Mouse (Mus musculus) heart, embryonic 16.5 days (tissue): ENCODE results near the gene Rarb. TPM values are rescaled to one million over a fixed set of nuclear protein-coding genes. Genes with fewer than 3 reads are reported as not detected.

Source experiments
- ATAC-seq: fragments of 200-750 bp; cut with Nextera tagmentation; replicated peaks from 2 replicates; pipeline ENCODE4 v1.8.0; 2017; ENCODE audit warnings: moderate number of reproducible peaks; ENCODE audit not compliant: insufficient read depth, low FRiP score; ENCODE audit errors: extremely low read depth
- H3K27ac ChIP-seq: fragments of 300-500 bp; sonication (generic); 2 replicates; pipeline ENCODE4 v1.5.1; 2014; ENCODE audit warnings: mild to moderate bottlenecking, low read length, control low read depth, moderate library complexity
- H3K27me3 ChIP-seq: fragments of 300-500 bp; sonication (generic); 2 replicates; pipeline ENCODE4 v1.6.1; 2014; ENCODE audit warnings: low read length, mixed read lengths; ENCODE audit not compliant: control insufficient read depth, insufficient read depth
- H3K36me3 ChIP-seq: fragments of 300-500 bp; sonication (generic); 2 replicates; pipeline ENCODE4 v1.6.1; 2014; ENCODE audit not compliant: control insufficient read depth, insufficient read depth
- H3K4me1 ChIP-seq: fragments of 300-500 bp; sonication (generic); 2 replicates; pipeline ENCODE4 v1.6.1; 2014; ENCODE audit warnings: low read length, mixed read lengths; ENCODE audit not compliant: control insufficient read depth, insufficient read depth
- H3K4me2 ChIP-seq: fragments of 300-500 bp; sonication (generic); 2 replicates; pipeline ENCODE4 v1.6.1; 2014; ENCODE audit warnings: low read depth, mild to moderate bottlenecking, control low read depth, low read length
- H3K4me3 ChIP-seq: fragments of 300-500 bp; sonication (generic); 2 replicates; pipeline ENCODE4 v1.5.1; 2014; ENCODE audit warnings: mild to moderate bottlenecking, control low read depth, low read length
- H3K9ac ChIP-seq: fragments of 300-500 bp; sonication (generic); 2 replicates; pipeline ENCODE4 v1.6.1; 2014; ENCODE audit warnings: low read length, control low read depth
- H3K9me3 ChIP-seq: fragments of 300-500 bp; sonication (generic); replicated peaks from 2 replicates; pipeline ENCODE4 v1.6.1; 2016; ENCODE audit warnings: low read length; ENCODE audit not compliant: control insufficient read depth
- WGBS: fragments of 180-500 bp; shearing (Covaris S2); extraction: QIAGEN DNeasy Blood & Tissue Kit; methylation state at CpG from one replicate; pipeline ENCODE4 v1.1.7; 2014; 5-methylcytosine and 5-hydroxymethylcytosine counted together
- polyA plus RNA-seq: library from polyadenylated mRNA; unstranded; fragments of >200 nt; fragmentation: Nextera tagmentation; extraction: Ambion mirVana; gene quantifications from 2 replicates; pipeline ENCODE4 v1.2.1, GENCODE M21; 2015

The Rarb gene
- polyA plus RNA-seq, 1 experiment from 2014 or later = 11.8 TPM

DNA sequence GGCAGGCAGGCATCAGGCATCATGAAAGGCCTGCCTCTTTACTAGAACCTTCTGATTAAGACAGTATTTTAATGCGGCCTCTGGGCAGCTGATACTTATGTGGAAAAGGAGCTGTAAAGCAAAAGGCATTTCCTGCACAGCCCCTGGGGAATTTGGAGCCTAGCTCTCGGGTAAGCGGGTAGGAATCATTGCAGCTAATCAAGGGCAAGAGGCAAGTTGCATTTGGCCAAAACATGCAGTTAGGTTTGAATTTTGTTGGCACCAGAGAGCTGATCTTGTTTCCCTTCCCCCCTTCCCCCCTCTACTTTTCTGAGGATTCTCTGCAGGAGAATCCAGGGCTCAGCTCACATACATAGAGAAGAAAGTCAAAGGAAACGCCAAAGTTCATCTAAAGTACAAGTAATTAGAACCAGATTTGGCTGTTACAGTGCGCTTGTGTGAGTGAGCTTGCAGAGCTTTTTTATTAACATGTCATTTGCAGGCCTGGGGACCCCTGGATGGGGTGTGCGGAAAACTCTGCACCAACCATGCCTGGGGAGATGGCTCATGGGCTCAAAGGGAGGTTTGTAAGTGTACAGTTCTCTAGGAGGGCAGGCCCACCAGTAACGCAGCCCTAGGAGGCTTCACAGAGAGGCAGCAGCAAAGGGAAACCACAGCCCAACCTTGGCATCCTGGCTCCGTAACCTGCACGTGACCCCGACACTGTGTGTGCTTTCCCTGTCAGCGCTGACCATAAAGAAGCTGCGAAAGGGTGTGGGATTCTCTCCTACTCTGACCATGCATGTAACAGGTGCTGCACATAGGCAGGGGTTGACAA lies 264.1 kb downstream of the Rarb start:
- 25% methylated on average over 12 of the region's 12 CpGs for WGBS
- ATAC-seq = peak; percentile 61
- Histone ChIP-seq H3K36me3 (no peaks in the 10 kb centered on the region), H3K4me1 (peaks cover 60% of the 10 kb centered on the region), H3K9ac (peak overlapping the region; percentile 47; the same call in 1 of the 2 replicates), H3K9me3 (no peaks in the 10 kb centered on the region), H3K27ac (peak overlapping the region; percentile 85), H3K4me3 (no peak overlapping the region), H3K27me3 (no peaks in the 10 kb centered on the region), H3K4me2 (peak overlapping the region; percentile 23)

DNA sequence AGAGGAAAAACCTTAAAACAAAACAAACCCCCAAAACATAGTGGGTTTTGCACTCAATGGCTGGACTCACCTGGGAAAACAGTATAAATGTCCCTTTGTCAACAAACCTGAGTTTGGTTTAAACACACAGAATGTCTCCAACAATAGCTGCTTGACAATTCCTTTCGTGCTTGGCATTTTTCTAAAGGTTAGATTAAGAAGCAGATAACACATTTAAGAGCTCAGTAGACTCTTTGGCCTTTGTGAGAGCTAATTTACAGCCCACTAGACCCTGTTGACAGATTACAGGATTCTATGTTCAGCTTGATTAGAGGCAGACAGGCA lies 264.7 kb downstream of the Rarb start:
- Histone ChIP-seq H3K36me3 (no peaks in the 10 kb centered on the region), H3K4me1 (peaks cover 55% of the 10 kb centered on the region), H3K9me3 (no peaks in the 10 kb centered on the region), H3K27me3 (no peaks in the 10 kb centered on the region), H3K4me3 (no peak overlapping the region), H3K9ac (0 out of 2 replicates have a peak overlapping the region, but pooled peaks have one; percentile 16), H3K4me2 (peak overlapping the region; percentile 23), H3K27ac (peak overlapping the region; percentile 85)
- ATAC-seq = no peak
- WGBS = 25% methylated on average over 1 of the region's 1 CpGs

DNA sequence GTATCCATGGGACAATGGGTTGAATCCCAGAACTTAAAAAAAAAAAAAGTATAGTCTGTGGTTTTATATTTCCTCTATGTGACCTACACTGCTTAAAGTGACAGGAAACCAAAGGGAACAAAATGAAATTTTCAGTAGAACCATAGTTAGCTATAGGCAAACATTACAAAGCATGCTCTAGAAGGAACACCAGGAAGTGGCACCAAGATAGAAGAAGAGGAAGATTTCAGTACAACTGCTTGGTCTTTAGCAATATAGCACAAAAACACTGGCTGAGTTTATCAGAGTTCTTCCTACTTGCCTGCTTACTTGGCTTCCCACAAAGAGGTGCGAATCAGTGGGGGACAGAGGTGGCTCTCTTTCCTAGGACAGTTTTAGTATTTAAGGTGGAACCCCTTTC lies 266.7 kb downstream of the Rarb start:
- peaks cover 48% of the 10 kb centered on the region for H3K4me1 ChIP-seq
- WGBS = 50% methylated on average over 1 of the region's 1 CpGs
- no peak overlapping the region for H3K4me2 ChIP-seq

DNA sequence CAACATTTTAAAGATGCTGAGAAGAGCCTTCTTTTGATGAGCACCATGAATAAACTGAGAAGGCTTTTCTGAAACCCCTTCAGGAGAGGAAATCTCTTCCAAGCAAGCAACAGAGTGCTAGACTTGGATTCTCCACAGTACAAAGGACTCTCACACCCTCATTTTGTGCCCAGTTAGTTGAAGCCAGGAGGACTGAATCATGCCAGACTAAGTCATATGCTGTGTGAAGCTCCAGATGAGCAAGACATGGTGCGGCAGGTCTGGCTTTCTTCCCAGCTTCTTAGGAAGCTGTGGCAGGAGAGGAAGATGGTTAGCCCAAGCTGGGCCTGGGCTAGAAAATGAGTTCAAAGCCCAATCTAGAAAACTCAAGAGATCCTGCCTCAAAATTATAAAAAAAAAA lies 267.1 kb downstream of the Rarb start:
- Histone ChIP-seq H3K4me3 (no peak overlapping the region), H3K4me1 (peaks cover 50% of the 10 kb centered on the region), H3K4me2 (no peak overlapping the region), H3K9ac (no peak overlapping the region), H3K27ac (no peak overlapping the region), H3K27me3 (no peaks in the 10 kb centered on the region), H3K9me3 (no peaks in the 10 kb centered on the region), H3K36me3 (no peaks in the 10 kb centered on the region)
- no peak for ATAC-seq
- 94% methylated on average over 1 of the region's 1 CpGs for WGBS

More for the DNA sequence above, 266.7 kb downstream of the Rarb start:
- H3K27me3 ChIP-seq = no peaks in the 10 kb centered on the region
- H3K36me3 ChIP-seq = no peaks in the 10 kb centered on the region
- H3K9ac ChIP-seq = no peak overlapping the region
- no peak overlapping the region for H3K4me3 ChIP-seq
- ATAC-seq = no peak
- H3K9me3 ChIP-seq = no peaks in the 10 kb centered on the region
- H3K27ac ChIP-seq = no peak overlapping the region

DNA sequence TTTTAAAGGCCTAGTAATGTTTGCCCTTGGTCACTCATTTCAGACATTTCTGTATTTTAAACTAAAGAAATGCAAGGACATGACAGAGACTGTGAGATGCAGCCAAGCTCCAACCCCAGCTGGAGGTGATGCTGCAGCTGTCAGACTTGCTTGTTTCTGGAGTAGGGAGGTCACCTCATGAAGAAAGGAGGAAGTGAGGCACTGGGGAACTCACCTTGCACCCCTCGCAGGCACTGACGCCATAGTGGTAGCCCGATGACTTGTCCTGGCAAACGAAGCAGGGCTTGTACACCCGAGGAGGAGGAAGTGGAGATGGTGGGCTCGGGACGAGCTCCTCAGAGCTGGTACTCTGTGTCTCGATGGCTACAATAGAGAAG lies 270.8 kb downstream of the Rarb start:
- Histone ChIP-seq H3K4me2 (no peak overlapping the region), H3K27ac (peak overlapping the region; percentile 79), H3K4me3 (no peak overlapping the region), H3K9me3 (no peaks in the 10 kb centered on the region), H3K9ac (no peak overlapping the region), H3K4me1 (peaks cover 33% of the 10 kb centered on the region), H3K36me3 (no peaks in the 10 kb centered on the region), H3K27me3 (no peaks in the 10 kb centered on the region)
- WGBS = 77% methylated on average over 8 of the region's 8 CpGs
- no peak for ATAC-seq

DNA sequence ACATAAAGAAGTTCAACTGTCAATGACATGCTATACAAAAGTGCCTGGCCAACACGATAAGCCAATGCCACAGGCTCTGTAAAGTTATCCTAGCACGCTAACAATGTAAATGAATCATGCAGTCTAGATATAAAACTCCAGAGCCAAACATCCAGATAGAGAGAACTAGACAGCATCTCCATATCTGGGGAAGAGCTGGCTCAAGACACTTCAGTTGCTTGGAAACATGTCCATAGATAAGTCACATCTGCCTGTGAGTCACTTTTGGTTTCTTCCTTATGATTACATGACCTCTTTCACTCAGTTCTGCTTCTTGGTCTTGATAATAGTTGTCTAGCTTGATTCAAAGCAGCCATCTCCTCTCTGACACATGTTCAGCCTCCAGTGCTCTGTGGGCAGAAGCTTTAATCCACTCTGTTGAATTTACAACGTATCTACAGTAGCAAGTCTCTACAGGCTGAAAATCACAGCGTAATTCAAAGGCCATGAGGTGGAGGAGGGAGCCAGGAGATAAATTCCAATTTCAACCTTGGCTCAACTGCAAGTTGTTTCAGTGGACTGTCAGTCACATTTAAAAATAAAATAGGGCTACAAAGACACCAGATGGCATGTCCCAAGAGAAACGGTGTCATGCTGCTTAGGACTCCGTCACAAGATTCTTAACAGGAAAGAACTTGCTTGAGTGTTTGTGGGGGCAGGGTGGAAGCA lies 271.3 kb downstream of the Rarb start:
- WGBS = 47% methylated on average over 6 of the region's 6 CpGs
- H3K4me2 ChIP-seq = no peak overlapping the region
- peaks cover 28% of the 10 kb centered on the region for H3K4me1 ChIP-seq
- peak overlapping the region; percentile 79 for H3K27ac ChIP-seq
- H3K9me3 ChIP-seq = no peaks in the 10 kb centered on the region
- H3K4me3 ChIP-seq = no peak overlapping the region
- no peaks in the 10 kb centered on the region for H3K27me3 ChIP-seq
- ATAC-seq = 0 out of 2 replicates have a peak, but pooled peaks have one; percentile 7
- H3K9ac ChIP-seq = no peak overlapping the region
- H3K36me3 ChIP-seq = no peaks in the 10 kb centered on the region

DNA sequence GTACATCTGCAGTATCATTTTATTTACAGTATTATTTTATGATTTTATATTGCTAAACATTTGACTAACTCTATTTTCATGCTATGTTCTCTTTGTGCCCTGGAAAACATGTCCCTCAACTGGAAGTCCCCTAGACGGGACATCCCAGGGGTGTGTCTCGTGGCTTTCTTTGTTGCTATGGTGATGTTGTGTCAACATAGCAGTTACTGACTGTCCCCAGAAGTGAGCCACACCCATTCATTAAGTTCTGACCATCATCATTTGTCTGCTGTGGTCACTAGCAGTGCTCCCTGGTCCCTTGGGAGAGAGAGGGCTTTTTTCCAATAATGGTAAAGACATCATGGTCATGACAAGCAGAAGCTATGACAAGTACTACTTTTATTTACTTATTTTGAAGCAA lies 274.0 kb downstream of the Rarb start:
- H3K4me3 ChIP-seq = no peak overlapping the region
- no peaks in the 10 kb centered on the region for H3K9me3 ChIP-seq
- no peak for ATAC-seq
- no peak overlapping the region for H3K9ac ChIP-seq
- H3K27me3 ChIP-seq = no peaks in the 10 kb centered on the region
- H3K4me2 ChIP-seq = no peak overlapping the region
- H3K4me1 ChIP-seq = peaks cover 27% of the 10 kb centered on the region
- 73% methylated on average over 2 of the region's 2 CpGs for WGBS
- no peaks in the 10 kb centered on the region for H3K36me3 ChIP-seq
- H3K27ac ChIP-seq = no peak overlapping the region

DNA sequence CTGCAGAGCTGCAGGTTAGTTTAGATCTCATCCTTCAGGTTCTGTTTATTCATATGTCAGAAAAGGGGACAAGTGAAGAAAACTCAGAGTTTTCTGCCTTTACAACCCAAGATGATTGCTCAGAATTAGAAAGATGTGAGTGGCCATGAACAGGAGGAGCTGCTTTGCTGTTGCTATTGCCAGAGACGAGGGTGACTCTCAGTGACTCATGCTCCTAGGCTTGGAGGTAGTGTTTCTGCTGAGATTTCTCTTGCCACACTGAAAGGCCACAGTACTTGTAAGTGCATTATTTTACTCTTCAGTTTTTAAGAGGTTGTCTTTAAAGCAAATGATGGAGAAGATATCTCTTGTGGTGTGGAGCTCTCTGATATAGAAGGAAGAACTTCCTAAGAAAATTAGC lies 277.3 kb downstream of the Rarb start:
- WGBS = 59% methylated on average over 1 of the region's 1 CpGs
- H3K27me3 ChIP-seq = no peaks in the 10 kb centered on the region
- no peak for ATAC-seq
- H3K9ac ChIP-seq = no peak overlapping the region
- H3K9me3 ChIP-seq = no peaks in the 10 kb centered on the region
- H3K4me2 ChIP-seq = no peak overlapping the region
- peaks cover 7% of the 10 kb centered on the region; the same call in 1 of the 2 replicates for H3K4me1 ChIP-seq
- H3K27ac ChIP-seq = no peak overlapping the region
- no peak overlapping the region for H3K4me3 ChIP-seq
- H3K36me3 ChIP-seq = no peaks in the 10 kb centered on the region

DNA sequence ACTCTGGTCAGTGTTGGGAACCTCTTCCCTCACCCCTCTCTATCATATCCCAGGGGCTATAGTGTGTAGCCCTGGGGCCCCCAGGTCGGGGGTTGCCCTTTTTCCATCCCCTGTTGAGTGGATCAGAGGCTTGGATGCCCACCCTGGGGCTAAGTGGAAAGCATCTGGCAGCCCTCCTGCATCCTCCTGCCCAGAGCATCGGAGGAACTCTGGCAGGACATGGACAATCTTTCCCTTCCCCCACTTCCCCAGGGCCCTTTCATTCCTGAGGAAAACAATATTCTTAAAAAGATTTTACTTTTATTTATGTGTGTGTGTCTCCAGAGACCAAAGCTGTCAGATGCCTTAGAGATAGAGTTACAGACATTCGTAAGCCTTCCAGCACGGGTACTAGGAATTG lies 281.5 kb downstream of the Rarb start:
- peaks cover 5% of the 10 kb centered on the region; the same call in 1 of the 2 replicates for H3K4me1 ChIP-seq
- no peaks in the 10 kb centered on the region for H3K27me3 ChIP-seq
- H3K36me3 ChIP-seq = no peaks in the 10 kb centered on the region
- WGBS = 63% methylated on average over 4 of the region's 4 CpGs
- H3K4me3 ChIP-seq = no peak overlapping the region
- H3K4me2 ChIP-seq = no peak overlapping the region
- no peak overlapping the region for H3K9ac ChIP-seq
- H3K27ac ChIP-seq = no peak overlapping the region
- no peaks in the 10 kb centered on the region for H3K9me3 ChIP-seq
- no peak for ATAC-seq
